Mouse (Mus musculus) cerebellum, adult 11-12 months (tissue): ENCODE results near the gene Nt5dc2.

Experiments
- DNase-seq: peaks from one replicate; pipeline ENCODE4 v3.0.0; 2022

Gene Nt5dc2

GRCm38 (mm10) chr14:31169508-31169907, 38.7 kb downstream of the Nt5dc2 start:
- no peak for DNase-seq

DNA sequence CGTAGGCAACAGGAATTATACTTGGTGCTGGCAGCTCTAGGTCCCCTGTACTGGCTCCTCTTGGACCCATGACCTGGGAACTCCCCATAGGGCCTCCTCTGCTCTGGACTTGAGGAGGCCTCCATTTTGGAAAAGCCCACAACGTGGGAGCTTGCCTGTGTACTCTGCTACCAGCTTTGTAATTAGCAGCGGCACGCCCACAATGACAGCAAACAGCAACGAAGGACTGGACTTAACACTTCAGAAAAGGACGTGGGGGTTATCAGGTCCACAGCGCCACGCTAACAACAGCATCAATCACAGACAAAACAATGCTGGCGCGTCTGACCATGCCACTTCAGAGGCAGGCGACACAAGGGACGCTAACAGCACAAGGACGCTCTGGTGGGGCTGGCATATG, 40.1 kb downstream of the Nt5dc2 start:
- no peak for DNase-seq

GRCm38 (mm10) chr14:31171386-31171785, 40.5 kb downstream of the Nt5dc2 start:
- DNase-seq = peak; percentile 72

GRCm38 (mm10) chr14:31171821-31172220, 41.0 kb downstream of the Nt5dc2 start:
- DNase-seq = no peak

- DNase-seq = peak; percentile 77
Measured at GRCm38 (mm10) chr14:31172781-31173455, 42.1 kb downstream of the Nt5dc2 start.

DNA sequence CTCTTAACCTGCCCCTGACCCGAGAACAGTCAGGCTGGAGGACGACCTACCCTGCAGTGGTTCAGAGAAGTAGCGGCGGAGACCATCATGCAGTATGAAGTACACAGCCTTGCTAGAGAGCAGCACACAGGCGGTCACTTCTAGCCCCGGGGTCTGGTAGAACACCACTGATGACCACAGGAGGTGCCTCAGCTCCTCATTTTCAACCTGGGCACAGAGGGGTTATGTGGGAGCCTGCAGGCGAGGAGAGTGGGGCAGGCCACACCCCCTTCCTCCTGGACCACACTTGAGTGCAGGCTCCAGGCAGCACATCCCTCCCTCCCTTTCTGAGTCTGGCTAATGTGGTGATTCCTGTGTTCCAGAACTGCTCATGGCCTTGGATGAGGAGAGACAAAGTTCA, 42.7 kb downstream of the Nt5dc2 start:
- DNase-seq = no peak

GRCm38 (mm10) chr14:31177287-31177686, 46.4 kb downstream of the Nt5dc2 start:
- DNase-seq = no peak

DNA sequence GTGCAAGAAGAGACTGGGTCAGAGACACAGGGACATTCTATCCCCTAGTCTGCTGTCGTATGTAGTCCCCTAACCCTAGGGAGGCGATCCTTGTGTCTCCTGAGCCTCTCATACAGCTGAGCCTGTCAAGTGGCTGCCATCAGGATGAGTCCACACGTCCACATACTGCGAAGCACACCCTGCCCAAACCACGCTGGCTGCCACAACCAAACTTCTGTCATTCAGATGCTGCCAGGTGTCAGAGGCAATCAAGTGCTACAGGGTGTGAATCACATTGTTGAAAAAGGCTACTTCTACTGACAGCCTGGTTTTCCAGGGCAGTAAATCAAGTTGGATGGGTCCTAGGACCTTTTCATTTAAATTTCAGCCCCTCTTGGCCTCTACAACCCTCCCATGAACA, 46.9 kb downstream of the Nt5dc2 start:
- no peak for DNase-seq

- DNase-seq = no peak
Measured at GRCm38 (mm10) chr14:31179677-31180365, 49.0 kb downstream of the Nt5dc2 start.

DNA sequence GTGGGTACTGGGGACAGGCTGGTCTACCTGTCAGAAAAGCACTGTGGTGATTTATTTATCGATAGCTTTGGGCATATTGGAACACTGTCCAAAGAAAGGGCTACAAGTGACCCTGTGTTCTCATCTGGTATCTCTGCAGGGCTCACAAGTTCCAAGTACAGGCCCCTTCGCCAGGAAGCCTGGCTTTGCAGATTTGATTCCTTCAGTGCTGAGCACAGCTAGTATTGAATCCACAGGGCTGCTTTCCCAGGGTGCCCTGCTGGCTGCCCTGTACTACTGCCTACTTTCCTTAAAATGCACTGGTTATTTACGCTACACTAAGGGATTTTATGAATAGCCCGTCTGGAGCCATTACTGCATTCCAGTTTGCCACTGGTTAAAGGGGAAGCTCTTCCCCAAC, 50.7 kb downstream of the Nt5dc2 start:
- DNase-seq = no peak

DNA sequence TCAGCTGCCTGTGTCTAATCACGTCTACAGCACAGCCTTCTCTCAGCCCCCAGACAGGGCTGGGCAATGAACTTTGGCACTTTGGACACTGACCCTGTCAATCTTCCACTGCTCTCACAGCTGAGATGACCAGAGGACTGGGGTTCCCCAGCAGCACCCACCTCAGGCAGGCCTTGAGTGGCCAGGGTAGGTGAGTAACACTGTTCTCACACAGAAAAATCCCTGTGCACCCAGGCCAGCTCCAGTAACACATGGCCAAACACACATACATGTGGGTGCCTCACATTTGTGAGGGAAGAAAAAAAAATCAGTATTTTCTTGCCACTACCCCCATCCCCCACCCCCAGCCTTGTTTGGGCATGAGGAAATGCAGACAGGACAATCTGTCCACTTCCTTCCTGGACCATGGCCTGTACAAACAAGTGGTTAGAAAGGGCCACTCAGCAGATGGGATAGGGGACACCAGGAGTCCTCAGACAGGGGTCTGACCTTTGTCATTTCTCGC, 52.0 kb downstream of the Nt5dc2 start:
- DNase-seq = no peak

GRCm38 (mm10) chr14:31183541-31183940, 52.7 kb downstream of the Nt5dc2 start:
- no peak for DNase-seq

DNA sequence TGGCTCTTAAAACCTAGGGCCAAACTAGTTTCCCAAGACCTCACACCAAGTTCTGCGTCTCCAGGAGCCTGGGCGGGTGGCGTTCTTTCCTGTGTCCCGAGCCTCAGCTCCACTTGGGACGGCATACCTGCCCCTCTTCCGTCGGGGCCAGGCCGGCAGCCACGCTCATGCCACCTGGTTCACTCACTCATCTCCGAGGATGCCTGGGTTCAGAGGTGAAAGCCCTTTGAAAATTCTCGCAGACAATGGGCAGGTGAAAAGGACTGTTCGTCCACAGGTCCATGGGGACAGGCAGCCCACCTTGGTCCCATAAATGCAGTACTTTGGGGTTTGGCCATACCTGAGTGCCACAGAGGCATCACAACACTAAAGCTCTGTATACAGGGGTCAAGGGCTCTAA, 53.3 kb downstream of the Nt5dc2 start:
- DNase-seq = no peak

- peak; percentile 36 for DNase-seq
Measured at GRCm38 (mm10) chr14:31186656-31187055, 55.8 kb downstream of the Nt5dc2 start.
